Mouse (Mus musculus) spleen, postnatal 0 days (tissue): ENCODE data around the gene Fam111a. TPM values are rescaled to one million over a fixed set of nuclear protein-coding genes. Genes with fewer than 3 reads are reported as not detected.

ENCODE experiments used
- polyA plus RNA-seq: library from polyadenylated mRNA; unstranded; fragments of >200 nt; fragmentation: Nextera tagmentation; extraction: Ambion mirVana; gene quantifications from 2 replicates; pipeline ENCODE4 v1.2.1, GENCODE M21; 2015

The Fam111a gene
- 39.4 and 41.7 TPM in 2 replicates for polyA plus RNA-seq

DNA sequence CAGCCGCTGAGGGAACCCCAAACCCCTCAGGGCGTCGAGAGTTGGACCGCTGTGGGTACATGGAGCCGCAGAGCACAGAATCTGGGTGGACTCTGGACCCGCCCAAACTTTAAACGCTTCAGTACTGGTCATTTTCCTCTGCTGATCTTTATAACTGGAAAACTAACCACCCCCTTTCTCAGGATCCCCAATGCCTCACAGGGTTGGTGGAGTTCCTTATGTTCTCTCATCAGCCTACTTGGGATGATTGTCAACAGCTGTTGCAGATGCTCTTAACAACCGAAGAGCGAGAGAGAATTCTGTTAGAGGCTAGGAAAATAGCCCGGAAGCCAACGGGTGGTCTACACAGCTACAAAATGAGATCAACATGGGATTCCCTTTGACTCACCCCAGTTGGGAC, at the start of gene Fam111a:
Fam111a (plus strand) TSS at position 301 of the 400 bp plus-strand sequence.

DNA sequence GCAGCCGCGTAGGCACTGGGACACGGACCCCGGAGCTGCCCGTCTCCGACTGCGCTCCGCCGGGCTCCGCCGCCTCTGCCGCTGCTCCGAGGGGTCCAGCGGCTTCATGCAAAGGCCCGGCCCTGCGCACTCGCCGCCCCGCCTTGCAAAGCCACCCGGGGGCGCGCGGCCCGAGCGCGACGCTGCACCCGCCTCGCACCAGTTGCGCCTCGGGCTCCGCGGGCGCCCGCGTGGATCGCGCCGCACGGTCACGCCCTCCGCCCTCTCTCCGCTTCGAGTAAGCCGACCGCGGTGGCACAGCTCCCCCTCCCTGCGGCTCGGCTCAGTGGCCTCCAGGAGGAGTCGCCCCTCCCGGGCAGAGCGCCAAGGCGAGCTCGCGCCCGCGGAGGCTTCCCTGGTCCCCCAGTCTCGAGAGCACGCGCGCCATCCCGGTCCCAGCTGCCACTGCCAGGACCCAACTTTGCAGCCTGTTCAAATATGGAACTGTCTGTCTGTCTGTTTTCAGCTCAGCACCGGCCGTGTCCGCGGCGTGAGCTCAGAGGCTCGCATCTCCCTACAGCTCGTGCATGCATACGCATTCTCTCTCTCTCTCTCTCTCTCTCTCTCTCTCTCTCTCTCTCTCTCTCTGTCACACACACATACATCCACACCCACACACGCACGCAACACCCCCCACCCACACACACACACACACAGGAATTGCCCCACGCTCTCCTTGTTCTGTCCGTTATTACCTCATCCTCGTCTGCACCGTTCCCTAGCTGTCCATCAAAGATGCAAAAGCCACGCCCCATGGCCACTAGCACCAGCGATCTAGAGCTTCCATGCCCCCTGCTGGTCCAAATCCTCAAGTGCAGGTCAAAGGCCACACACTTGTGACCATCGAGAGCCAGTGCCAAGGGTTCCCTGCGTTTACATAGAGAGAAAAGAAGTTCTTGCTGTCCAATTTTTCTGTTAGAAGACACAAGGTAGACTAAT, 43.9 kb upstream of the Fam111a start, which contains the start of gene Dtx4:
Dtx4 (minus strand) TSS at position 85 of the 978 bp plus-strand sequence.

GRCm38 (mm10) chr19:12599674-12600073, 54.1 kb downstream of the Fam111a start, which contains the start of gene Gm4952:
Gm4952 (plus strand) TSS chr19:12599974.

DNA sequence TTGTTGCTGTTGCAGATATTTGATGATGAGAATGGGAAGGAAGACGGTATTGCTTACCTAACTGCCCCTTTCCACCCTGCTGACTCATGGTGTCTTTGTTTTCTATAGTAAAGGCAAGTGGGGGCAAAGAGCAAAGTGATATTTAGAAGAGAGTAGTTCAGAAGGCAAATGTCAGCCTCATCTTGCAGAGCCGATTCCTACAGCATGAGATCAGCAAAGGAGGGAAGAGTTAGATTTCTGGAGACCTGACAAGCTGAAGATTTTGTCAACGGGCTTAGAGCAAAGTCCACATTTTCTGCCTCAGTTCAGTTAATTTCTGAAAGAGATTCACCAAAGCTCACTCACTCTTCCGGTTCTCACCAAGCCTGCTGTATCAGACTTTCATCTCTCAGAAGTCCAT, 87.6 kb downstream of the Fam111a start, which contains the start of gene Glyat:
Glyat (plus strand) TSS at position 133 of the 400 bp plus-strand sequence.

Other genes starting within 250 kb of the Fam111a start
- gene Olfr1436, start 246.6 kb upstream of the Fam111a start, polyA plus RNA-seq: not detected in 2 replicates
- gene Olfr1437, start 220.6 kb upstream of the Fam111a start, polyA plus RNA-seq: not detected in 2 replicates
- gene Olfr1438-ps1, start 209.8 kb upstream of the Fam111a start, polyA plus RNA-seq: not detected in 2 replicates
- gene Olfr1440, start 158.5 kb upstream of the Fam111a start, polyA plus RNA-seq: not detected in 2 replicates
- gene Olfr1441, start 128.3 kb upstream of the Fam111a start, polyA plus RNA-seq: not detected in 2 replicates
- not detected in 2 replicates for gene Pfpl, start 117.8 kb upstream of the Fam111a start, polyA plus RNA-seq
- 7.0 and 8.6 TPM in 2 replicates for gene Mpeg1, start 85.0 kb upstream of the Fam111a start, polyA plus RNA-seq
- 2.1 and 2.4 TPM in 2 replicates for gene Dtx4, start 44.3 kb upstream of the Fam111a start, polyA plus RNA-seq
- gene Gm4952, start 54.2 kb downstream of the Fam111a start, polyA plus RNA-seq: not detected in 2 replicates
- not detected in 2 replicates for gene Glyat, start 87.6 kb downstream of the Fam111a start, polyA plus RNA-seq
- not detected in 2 replicates for gene Olfr1442, start 124.7 kb downstream of the Fam111a start, polyA plus RNA-seq
- not detected in 2 replicates for gene Olfr1443, start 132.4 kb downstream of the Fam111a start, polyA plus RNA-seq
- not detected in 2 replicates for gene Keg1, start 150.0 kb downstream of the Fam111a start, polyA plus RNA-seq
- 0.99 and 1.1 TPM in 2 replicates for gene Cntf, start 219.9 kb downstream of the Fam111a start, polyA plus RNA-seq